Mouse (Mus musculus): Measurements from ENCODE around the gene Catsper1. TPM values are rescaled to one million over a fixed set of nuclear protein-coding genes. Genes with fewer than 3 reads are reported as not detected.
"Not testable (repeated sequence)": the region's sequence is repeated elsewhere in the genome, so short reads cannot be mapped to it uniquely, and the experiment has no call there.

Catsper1 gene
- polyA plus RNA-seq, 1 experiment: not detected

GRCm38 (mm10) chr19:5348064-5348463, 12.5 kb downstream of the Catsper1 start:
- TF ChIP-seq GATA1 (IDR thresholded peaks at IDR 0.05; ENCODE audit: low read length) (no peak), TAL1 (IDR thresholded peaks at IDR 0.05; ENCODE audit: low read length) (no peak)
- no peak overlapping the region for H3K4me3 ChIP-seq (replicated peaks)
- peaks cover 14% of the 10 kb centered on the region for H3K27me3 ChIP-seq (ENCODE audit: control insufficient read depth)
- H3K36me3 ChIP-seq (ENCODE audit: control insufficient read depth): no peaks in the 10 kb centered on the region
- H3K4me1 ChIP-seq (ENCODE audit: control insufficient read depth): peaks cover 7% of the 10 kb centered on the region
- H3K9me3 ChIP-seq (ENCODE audit: control insufficient read depth, low read length): no peaks in the 10 kb centered on the region

- Histone ChIP-seq H3K27me3 (ENCODE audit: control insufficient read depth) (peaks cover 14% of the 10 kb centered on the region), H3K4me3 (replicated peaks) (peak overlapping the region; percentile 55), H3K9me3 (ENCODE audit: control insufficient read depth, low read length) (no peaks in the 10 kb centered on the region), H3K4me1 (ENCODE audit: control insufficient read depth) (peaks cover 7% of the 10 kb centered on the region), H3K36me3 (ENCODE audit: control insufficient read depth) (no peaks in the 10 kb centered on the region)
- no peak for TF ChIP-seq GATA1 (IDR thresholded peaks at IDR 0.05; ENCODE audit: low read length)
- TF ChIP-seq TAL1 (IDR thresholded peaks at IDR 0.05; ENCODE audit: low read length): no peak
Measured at GRCm38 (mm10) chr19:5348526-5349501, 13.3 kb downstream of the Catsper1 start.

DNA sequence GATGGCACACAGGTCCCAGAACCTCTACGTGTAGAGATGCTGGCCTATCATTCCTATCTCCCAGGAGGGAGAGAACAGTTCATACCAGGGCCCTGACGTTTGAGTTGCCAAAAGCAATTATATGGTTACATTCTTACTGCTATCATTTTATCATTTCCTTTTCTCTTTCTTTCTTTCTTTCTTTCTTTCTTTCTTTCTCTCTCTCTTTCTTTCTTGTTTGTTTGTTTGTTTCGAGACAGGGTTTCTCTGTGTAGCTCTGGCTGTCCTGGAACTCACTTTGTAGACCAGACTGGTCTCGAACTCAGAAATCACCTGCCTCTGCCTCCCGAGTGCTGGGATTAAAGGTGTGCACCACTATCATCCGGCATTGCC, 13.9 kb downstream of the Catsper1 start, which contains the start of gene Cst6:
Gene Cst6 (minus strand): TSS at position 73 of the 372 bp plus-strand sequence.
- Histone ChIP-seq H3K4me3 (replicated peaks) (peak within 1 kb of the TSS; percentile 55), H3K27me3 (ENCODE audit: control insufficient read depth) (peaks cover 14% of the 10 kb centered on the region)
- H3K36me3 ChIP-seq (ENCODE audit: control insufficient read depth); H3K9me3 ChIP-seq (ENCODE audit: control insufficient read depth, low read length); H3K4me1 ChIP-seq (ENCODE audit: control insufficient read depth): not testable (repeated sequence)

DNA sequence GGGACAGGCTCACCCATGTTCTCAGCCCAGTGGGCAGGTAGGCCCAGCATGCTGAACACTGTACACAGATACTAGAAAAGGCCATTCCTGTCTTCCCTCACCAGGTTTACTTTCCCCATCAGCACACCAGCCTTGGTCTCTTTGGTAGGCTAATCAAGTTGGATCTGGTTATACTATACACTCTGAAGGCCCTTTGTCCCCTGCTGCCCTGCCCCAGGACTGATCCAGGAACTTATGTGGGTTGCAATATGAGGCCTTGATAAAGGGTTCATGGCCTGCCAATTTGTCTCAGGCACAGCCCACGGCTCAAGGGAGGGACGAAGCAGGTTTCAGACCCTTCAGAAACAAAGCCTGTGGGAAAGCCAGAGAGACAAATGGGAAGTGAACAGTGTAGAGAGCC, 18.1 kb downstream of the Catsper1 start:
- TF ChIP-seq TAL1 (IDR thresholded peaks at IDR 0.05; ENCODE audit: low read length) (no peak), GATA1 (IDR thresholded peaks at IDR 0.05; ENCODE audit: low read length) (no peak)
- H3K9me3 ChIP-seq (ENCODE audit: control insufficient read depth, low read length): no peaks in the 10 kb centered on the region
- no peak overlapping the region for H3K4me3 ChIP-seq (replicated peaks)
- peaks cover 9% of the 10 kb centered on the region for H3K27me3 ChIP-seq (ENCODE audit: control insufficient read depth)
- no peaks in the 10 kb centered on the region for H3K36me3 ChIP-seq (ENCODE audit: control insufficient read depth)
- H3K4me1 ChIP-seq (ENCODE audit: control insufficient read depth): peaks cover 7% of the 10 kb centered on the region

- H3K27me3 ChIP-seq (ENCODE audit: control insufficient read depth): no peaks in the 10 kb centered on the region
- H3K9me3 ChIP-seq (ENCODE audit: control insufficient read depth, low read length): no peaks in the 10 kb centered on the region
- no peaks in the 10 kb centered on the region; the same call in 1 of the 2 replicates for H3K4me1 ChIP-seq (ENCODE audit: control insufficient read depth)
- no peak overlapping the region for H3K4me3 ChIP-seq (replicated peaks)
- TF ChIP-seq TAL1 (IDR thresholded peaks at IDR 0.05; ENCODE audit: low read length) (no peak), GATA1 (IDR thresholded peaks at IDR 0.05; ENCODE audit: low read length) (no peak)
- H3K36me3 ChIP-seq (ENCODE audit: control insufficient read depth): no peaks in the 10 kb centered on the region
Measured at GRCm38 (mm10) chr19:5356080-5356479, 20.5 kb downstream of the Catsper1 start.

DNA sequence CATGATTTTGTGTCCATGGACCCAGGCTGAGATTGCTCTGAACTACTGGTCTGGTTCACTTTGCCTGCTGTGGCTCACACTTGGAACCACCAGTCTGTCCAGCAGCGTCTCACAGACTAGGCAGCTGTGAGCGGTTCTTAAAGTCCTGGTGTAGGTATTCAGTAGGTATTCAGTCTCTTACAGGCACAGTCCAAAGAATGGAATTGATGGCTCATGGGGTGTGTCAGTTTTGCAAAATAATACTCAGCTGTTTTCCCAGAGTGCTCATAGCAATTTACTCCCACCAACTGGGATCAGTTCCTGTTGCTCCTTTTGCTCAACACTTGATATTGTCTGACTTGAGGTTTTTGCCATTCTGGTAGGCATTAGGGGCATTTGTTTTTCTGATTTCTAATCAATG, 26.6 kb downstream of the Catsper1 start:
- H3K36me3 ChIP-seq (ENCODE audit: control insufficient read depth): peaks cover 24% of the 10 kb centered on the region
- no peaks in the 10 kb centered on the region for H3K27me3 ChIP-seq (ENCODE audit: control insufficient read depth)
- H3K4me1 ChIP-seq (ENCODE audit: control insufficient read depth): peaks cover 29% of the 10 kb centered on the region
- no peak overlapping the region for H3K4me3 ChIP-seq (replicated peaks)
- no peaks in the 10 kb centered on the region for H3K9me3 ChIP-seq (ENCODE audit: control insufficient read depth, low read length)
- TF ChIP-seq TAL1 (IDR thresholded peaks at IDR 0.05; ENCODE audit: low read length) (no peak), GATA1 (IDR thresholded peaks at IDR 0.05; ENCODE audit: low read length) (no peak)

GRCm38 (mm10) chr19:5364124-5364523, 28.6 kb downstream of the Catsper1 start:
- H3K27me3 ChIP-seq (ENCODE audit: control insufficient read depth): no peaks in the 10 kb centered on the region
- no peak for TF ChIP-seq TAL1 (IDR thresholded peaks at IDR 0.05; ENCODE audit: low read length)
- TF ChIP-seq GATA1 (IDR thresholded peaks at IDR 0.05; ENCODE audit: low read length): no peak
- peaks cover 37% of the 10 kb centered on the region for H3K36me3 ChIP-seq (ENCODE audit: control insufficient read depth)
- H3K4me3 ChIP-seq (replicated peaks): no peak overlapping the region
- H3K9me3 ChIP-seq (ENCODE audit: control insufficient read depth, low read length): no peaks in the 10 kb centered on the region
- peaks cover 43% of the 10 kb centered on the region for H3K4me1 ChIP-seq (ENCODE audit: control insufficient read depth)

GRCm38 (mm10) chr19:5365751-5366150, 30.2 kb downstream of the Catsper1 start:
- Histone ChIP-seq H3K36me3 (ENCODE audit: control insufficient read depth) (peaks cover 53% of the 10 kb centered on the region), H3K9me3 (ENCODE audit: control insufficient read depth, low read length) (no peaks in the 10 kb centered on the region), H3K4me1 (ENCODE audit: control insufficient read depth) (peaks cover 43% of the 10 kb centered on the region), H3K4me3 (replicated peaks) (peak overlapping the region; percentile 87), H3K27me3 (ENCODE audit: control insufficient read depth) (no peaks in the 10 kb centered on the region)
- TF ChIP-seq TAL1 (IDR thresholded peaks at IDR 0.05; ENCODE audit: low read length) (no peak), GATA1 (IDR thresholded peaks at IDR 0.05; ENCODE audit: low read length) (no peak)

DNA sequence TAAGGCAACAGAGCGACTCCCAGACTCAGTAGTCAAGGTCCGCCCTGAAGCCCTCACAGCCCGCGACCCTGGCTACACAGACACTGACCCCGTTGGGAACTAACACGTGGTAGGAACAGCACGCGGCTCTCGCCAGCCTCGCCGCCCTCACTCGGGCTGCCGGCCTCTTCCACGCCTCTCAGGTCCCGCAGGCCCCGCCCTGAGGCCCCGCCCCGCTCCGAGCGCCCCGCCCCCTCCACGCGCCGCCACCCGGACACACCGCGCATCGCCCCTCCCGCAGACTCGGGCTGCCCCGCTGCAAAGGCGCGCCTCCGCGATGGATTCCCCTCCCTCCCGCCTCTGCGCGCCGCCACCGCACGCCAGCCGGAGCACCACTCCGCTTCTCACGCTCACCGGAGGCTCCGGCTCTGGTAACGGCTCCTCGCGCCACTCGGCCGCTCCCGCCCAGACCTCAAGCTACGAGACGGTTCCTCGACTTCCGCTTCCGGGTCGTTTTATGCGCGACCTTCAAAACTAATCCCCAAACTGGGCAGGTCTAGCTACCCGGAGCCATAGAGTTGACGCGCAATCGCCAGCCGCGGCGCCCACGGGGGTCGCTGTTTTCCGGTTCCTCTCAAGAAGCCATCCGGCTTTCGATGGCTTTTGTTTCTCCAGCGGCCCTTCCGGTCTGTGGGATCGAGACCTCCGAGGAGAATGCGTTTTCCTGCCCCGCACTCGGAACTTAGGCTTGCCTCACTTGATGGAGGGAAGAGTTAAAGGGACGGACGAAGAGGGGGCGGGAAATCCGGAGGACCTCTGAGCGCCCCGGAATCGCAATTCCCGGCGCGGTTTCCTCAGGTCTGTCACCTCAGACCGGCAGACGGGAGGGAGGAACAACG, 30.9 kb downstream of the Catsper1 start, which contains the start of gene Eif1ad:
Gene Eif1ad (plus strand): TSS at position 567 of the 878 bp plus-strand sequence.
- peaks cover 58% of the 10 kb centered on the region for H3K36me3 ChIP-seq (ENCODE audit: control insufficient read depth)
- peak within 1 kb of the TSS; percentile 87 for H3K4me3 ChIP-seq (replicated peaks)
- H3K9me3 ChIP-seq (ENCODE audit: control insufficient read depth, low read length): no peaks in the 10 kb centered on the region
- TF ChIP-seq TAL1 (IDR thresholded peaks at IDR 0.05; ENCODE audit: low read length) (no peak), GATA1 (IDR thresholded peaks at IDR 0.05; ENCODE audit: low read length) (no peak)
- H3K4me1 ChIP-seq (ENCODE audit: control insufficient read depth): peaks cover 43% of the 10 kb centered on the region
- H3K27me3 ChIP-seq (ENCODE audit: control insufficient read depth): no peaks in the 10 kb centered on the region
